Mouse (Mus musculus): ENCODE results near the gene Agpat2. TPM values are rescaled to one million over a fixed set of nuclear protein-coding genes. Genes with fewer than 3 reads are reported as not detected.
A peak's percentile ranks its signal among the peaks of the same experiment; 100 is the strongest.

Agpat2 gene
- polyA plus RNA-seq, 1 experiment = 3.6 TPM

DNA sequence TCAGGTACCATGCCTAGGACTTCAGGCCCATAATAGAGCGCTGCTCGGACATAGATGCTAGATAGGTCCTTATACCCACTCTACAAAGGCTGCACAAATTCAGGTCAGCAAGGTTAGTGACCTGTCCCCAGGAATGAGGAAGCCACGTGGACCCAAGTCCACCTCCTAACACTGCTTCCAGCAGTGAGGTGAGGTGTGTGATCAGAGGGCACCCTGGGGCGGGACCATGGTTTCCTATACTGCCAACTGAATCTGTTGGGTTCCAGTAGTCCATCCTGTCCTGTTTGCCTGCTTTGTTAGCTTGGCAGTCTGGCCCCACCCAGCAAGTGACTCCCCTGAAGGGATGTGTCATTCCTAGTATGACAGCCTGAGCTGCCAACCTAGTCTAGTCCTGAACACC lies 4.3 kb downstream of the Agpat2 start:
- no peak for DNase-seq (ENCODE audit: extremely low spot score in 1 of 2, low spot score in 1 of 2)

DNA sequence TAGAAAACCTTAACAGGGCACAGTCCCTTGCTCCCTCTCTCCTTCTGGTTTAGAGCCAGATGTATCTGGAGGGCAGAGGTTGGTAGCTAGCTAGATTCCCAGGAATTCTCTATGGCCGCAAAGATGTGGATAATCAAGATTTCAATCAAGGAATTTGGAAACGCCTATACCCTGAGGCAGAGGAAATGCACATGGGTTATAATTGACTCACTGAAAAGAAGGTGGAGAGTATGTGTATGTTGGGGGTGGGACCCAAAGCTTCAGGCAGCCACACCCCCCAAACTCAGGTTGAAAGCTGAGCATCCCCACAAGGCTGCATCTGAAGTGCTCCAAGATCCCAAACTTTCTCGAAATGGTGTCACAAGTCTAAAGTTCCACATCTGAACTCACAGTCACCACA lies 5.8 kb downstream of the Agpat2 start:
- DNase-seq (ENCODE audit: extremely low spot score in 1 of 2, low spot score in 1 of 2) = no peak

DNA sequence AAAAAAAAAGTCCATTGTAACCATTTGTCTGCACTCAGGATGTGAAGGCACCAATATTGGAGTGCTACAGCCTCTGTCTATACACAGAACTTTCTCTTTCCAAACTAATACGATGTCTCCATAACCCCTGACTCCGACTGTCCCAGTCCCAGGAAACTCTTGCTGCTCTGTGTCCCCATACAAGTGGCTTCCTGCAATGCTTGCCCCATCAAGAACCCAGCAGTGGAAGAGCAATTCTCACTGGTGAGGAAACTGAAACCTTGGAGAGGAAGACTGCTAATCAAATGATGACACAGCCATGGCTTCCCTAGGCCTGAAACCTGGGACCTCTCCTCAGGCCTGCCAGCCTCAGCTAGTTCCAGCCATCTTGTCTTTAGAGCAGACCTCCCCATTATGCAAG lies 6.4 kb downstream of the Agpat2 start:
- DNase-seq (ENCODE audit: extremely low spot score in 1 of 2, low spot score in 1 of 2) = no peak

DNA sequence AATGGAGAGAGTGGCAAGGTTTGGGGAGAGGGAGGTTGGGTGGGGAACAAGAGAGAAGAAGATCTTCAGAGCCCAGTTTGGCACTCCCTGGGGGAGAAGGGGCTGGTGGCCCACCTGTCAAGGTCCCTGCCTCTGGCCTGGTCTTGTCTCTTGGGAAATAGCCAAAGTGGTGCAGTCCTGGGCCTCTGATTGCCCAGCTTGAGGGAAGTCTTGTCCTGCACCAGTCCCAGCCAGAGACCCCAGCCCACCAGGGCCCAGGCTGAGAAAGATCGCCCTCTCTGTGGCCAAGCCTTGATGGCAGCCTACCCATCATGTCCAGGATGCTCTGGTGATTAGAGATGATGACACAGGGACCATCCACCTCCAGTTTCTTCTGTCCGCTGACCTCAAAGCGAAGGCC lies 7.3 kb downstream of the Agpat2 start:
- DNase-seq (ENCODE audit: extremely low spot score in 1 of 2, low spot score in 1 of 2) = no peak

DNA sequence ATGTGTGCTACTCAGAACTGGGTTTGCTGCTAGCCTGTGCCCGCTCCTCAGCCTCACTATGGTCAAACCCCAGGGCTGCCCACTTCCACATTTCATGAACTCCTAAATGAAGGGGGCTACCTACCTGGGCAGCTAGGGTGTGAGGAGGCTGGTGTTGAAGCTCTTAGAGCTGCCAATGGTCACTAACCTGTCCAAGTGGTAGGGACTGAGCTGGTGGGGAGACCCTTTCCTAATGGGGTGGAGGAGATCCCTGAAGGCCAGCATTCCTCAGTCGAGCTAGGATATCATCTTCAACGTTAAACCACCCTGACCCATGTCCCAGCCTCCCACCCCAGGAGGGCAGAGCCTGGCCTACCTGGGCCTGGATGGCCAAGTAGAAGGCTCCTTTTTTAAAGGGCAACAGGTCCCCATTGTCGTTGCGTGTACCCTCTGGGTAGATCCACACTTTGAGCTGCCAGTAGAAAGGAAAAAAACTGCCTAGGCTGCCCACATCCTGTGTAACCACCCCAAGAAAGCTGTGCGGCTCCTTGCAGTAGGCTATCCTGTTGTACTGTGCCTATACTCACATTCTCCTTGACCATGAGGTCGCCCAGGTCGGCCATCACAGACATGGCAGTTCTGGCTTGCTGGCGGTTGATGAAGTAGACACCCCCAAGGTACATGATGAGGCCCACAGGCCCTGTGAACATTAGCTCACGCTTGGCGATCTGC lies 8.3 kb downstream of the Agpat2 start:
- no peak for DNase-seq (ENCODE audit: extremely low spot score in 1 of 2, low spot score in 1 of 2)

DNA sequence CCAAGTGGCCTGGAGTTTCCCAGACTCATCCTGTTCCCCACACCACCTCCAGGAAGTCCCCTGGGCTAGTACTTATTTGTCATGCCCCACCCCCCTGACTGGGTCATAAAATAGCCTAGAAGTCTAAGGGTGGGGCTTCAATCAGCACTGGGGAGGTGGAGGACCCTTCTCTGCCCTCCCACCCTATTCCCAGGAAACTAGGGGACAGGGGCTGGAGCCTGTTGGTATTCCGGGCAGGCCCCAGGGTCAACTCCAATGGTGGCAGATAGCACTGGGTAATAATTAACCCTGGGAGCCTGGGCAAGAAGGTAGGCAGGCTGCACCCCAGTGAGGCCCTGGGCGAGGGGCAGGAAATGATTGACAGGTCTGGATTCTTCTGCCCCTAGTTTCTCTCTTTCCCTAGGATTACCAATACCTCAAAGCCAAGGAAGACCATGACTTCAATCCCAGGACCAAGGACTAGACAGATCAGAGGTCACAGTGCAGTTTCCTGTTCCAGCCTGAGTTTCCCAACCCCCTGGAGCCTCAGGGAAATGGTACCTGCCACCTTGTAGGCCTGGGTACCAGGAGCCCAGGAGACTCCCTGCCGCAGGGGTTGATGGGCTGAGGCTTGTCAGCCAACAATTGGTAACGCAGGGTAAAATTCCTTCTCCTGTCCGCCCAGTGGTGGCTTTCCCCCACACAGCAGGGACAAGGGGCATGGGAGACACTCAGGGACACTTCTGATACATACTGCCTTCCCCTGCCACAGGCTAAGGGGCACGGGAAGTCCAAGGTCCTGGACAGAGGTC lies 9.1 kb downstream of the Agpat2 start:
- DNase-seq (ENCODE audit: extremely low spot score in 1 of 2, low spot score in 1 of 2) = no peak

DNA sequence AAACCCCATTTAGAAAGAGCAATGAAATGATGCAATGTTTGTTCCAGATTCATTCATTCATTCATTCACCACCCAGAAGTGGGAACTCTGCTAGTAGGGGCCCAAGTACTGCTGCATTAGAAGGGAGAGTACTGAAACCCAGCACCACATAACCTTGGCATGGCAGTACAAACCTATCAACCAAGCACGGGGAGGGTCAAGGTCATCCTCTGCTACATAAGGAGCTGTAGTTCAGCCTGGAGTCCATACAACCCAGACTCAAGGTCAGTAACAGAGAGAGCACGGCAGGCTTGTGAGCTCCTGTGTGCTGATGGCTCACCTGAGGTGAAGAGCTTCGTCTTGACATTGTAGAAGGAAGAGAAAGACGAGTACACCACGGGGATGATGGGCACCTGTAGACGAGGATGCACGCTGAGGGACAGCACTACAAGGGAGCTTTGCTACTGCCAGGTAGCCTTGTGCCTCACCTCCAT lies 9.7 kb downstream of the Agpat2 start:
- DNase-seq (ENCODE audit: extremely low spot score in 1 of 2, low spot score in 1 of 2) = no peak

DNA sequence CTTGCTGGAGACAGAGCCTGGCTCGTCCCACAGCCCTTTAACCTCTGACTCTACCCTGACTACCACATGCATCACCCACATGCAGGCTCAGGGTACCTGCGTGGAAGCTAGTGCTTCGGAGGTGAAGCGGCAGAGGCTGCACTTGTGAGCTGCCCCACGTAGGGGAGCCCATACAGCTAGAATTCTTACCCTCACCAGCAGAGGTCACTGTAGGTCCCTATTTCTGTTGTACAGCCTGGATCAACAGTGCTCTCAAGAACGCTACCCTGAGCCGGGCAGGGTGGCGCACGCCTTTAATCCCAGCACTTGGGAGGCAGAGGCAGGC lies 10.2 kb downstream of the Agpat2 start:
- peak in 1 of 2 experiments; percentile 64 for DNase-seq (ENCODE audit: extremely low spot score in 1 of 2, low spot score in 1 of 2)

DNA sequence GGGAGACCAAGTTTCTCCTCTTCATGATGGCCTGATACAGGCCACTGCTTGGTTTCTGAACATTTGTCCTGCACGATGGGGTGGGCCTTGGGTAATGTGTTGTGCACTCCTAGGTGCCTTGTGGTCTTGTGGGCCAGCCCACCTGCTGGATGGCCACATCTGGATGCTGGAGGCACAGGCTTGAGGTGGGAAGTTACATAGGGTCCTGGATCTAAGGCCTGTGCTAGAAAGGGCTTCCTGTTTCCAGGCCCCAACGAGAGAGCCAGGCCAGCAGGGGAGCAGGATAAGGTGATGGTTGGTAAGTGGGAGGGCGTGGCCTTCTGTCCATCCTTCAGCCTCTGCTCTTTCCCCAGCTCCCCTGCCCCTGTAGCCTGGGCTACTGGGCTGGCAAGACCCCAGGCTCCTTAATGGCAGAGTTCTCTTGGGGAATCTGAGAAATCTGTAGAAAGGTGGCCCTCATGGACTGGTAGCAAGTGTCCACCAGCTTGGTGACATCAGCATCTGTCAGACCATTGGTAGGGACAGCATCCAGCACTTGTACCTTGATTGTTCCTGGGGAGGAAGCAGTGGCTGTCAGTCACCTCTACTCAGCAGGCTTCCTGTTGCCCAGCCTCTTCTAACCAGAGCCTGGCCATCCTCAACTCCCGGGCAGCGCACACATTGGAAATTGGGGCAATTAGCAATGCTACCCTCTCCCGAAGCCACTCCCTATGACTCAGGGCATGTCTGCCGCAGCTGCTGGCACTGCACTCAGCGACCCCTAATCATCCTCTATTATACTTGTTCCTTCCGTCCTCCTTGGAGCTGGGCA lies 10.8 kb downstream of the Agpat2 start:
- DNase-seq (ENCODE audit: extremely low spot score in 1 of 2, low spot score in 1 of 2) = no peak

DNA sequence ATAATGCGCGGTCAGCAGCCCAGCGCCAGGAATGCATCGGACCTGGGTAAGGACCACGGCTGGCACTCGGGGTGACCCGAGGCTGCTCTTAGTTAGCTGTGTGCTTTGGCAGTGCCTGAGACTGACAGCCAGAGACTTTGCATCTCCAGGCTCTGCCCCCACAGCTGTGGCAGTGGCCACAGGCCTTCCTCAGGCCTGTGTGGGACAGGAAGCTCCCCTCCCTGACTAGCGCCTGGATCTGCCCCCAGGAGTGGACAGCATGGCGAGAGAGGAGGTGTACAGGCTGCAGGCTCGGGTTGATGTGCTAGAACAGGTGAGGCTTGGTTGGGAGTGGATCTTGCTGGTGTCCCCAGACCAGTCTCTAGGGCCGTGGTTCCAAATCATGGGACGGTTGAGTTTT lies 12.8 kb downstream of the Agpat2 start:
- DNase-seq (ENCODE audit: extremely low spot score in 1 of 2, low spot score in 1 of 2) = no peak

DNA sequence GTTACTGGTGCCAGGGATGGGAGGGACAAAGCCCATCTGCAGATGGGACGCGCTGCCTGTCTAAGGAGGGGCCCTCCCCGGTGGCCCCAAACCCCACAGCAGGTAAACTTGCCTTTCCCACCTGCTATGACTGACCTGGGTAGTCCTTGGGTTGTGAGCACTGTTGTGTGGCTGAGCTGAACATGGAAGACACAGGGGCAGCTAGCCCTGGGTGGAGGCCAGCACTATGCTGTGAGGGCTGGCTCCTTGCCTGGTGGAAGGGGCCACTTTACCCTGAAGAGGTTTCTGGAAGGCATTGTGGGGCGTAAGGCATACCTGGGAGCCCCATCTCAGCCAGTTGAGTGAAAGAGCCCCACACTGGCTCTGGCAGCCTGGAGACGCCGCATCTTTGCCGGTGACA lies 13.3 kb downstream of the Agpat2 start:
- no peak for DNase-seq (ENCODE audit: extremely low spot score in 1 of 2, low spot score in 1 of 2)

DNA sequence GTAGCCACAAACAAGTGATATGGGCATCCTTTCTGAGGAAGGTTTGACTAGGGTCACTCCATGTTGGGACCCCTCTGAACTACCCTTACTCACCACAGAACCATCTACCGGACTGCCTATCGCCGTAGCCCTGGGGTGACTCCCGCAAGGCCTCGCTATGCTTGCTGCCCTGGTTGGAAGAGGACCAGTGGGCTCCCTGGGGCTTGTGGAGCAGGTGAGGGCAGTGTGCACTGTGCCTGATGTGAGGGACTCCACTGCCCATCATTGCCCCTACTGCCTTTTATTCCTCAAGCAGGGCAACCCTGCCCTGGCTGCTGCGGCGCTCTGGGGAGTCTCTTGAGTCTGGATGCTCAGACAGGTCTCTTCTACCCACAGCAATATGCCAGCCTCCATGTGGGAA lies 13.9 kb downstream of the Agpat2 start:
- DNase-seq (ENCODE audit: extremely low spot score in 1 of 2, low spot score in 1 of 2) = no peak

DNA sequence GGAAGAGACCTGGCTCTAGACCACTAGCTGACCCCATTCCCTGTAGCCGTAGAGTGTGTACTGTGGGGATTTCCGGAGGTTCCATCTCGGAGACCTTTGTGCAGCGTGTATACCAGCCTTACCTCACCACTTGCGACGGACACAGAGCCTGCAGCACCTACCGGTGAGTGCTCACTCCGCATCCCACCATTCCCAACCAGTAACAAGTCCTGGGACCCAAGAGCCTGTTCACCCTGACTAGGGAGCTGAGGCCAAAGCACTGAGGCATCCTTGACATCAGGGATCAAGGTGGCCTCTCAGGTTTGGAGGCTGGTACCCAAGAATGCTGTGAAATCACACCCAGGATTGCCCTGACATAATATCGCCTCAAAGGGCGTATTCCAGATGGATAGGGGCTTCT lies 14.9 kb downstream of the Agpat2 start:
- DNase-seq (ENCODE audit: extremely low spot score in 1 of 2, low spot score in 1 of 2) = no peak

DNA sequence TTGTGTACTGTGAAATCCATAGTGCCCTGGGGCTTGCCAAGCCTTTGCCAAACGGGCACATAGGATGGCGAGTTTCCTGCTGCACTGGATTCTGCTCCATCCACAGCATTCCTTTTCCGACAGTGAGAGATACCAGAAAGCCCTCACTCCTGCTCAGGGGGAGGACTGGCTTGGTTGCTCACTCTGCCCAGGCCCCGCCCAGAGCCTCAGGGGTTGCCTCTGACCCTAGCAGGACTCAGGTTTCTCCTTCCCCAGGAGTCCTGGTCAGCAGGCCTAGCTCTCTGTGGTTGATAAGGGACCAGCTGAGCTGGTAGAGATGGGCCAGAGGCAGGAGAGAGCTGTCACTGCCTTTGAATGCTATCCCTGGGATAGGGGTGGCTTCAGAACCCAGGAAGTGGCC lies 15.6 kb downstream of the Agpat2 start:
- no peak for DNase-seq (ENCODE audit: extremely low spot score in 1 of 2, low spot score in 1 of 2)

DNA sequence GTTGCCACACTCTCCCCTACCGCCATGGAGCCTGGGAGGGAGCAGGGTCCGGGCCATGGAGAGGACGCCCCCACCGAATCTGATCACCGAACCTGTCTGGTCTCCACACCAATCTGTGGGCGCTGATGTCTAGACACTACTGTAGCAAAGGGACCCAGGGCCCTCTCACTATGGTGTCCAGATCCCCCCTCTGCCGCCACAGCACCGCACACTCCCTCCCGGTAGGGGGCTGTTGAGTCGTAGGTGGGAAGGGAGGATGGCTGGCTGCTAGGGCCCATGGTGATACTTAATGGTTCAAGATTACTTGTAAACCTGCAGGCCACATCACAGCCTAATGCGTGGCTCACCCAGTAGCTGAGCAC lies 17.2 kb downstream of the Agpat2 start:
- DNase-seq (ENCODE audit: extremely low spot score in 1 of 2, low spot score in 1 of 2) = no peak

DNA sequence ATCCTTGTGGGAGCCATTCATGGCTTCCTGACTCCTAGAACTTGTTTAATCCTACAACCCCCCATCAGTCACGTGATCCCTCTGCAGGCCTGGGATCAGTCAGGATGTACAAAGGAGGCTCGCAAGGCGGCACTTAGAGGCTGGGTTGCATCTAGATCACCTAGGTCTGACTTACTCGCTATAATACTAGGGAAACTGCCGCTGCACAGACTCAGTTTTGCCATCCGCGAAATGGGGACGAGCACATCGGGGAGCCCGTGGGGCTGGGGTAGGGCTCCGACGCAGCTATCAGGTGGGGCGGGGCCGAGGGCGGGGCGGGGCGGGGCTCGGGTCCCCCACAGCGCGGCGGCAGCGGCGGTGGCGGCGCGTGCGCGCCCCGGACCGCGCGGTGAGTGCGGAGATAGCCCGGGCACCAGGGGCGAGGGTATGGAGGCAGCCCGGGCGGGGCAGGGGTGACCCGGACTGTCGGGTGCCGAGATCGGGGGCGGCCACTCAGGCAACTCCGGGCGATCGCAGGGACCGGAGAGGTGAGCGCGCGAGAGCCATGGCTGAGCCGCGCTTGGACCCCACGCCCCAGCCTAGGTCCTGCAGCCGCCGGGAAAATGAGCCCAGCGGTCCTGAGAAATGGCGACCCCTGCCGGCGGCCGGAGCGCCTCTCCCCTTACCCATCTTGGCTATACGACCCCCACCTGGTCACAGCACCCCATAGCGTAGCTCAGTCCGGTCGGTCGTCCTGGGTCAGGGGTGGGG lies 17.7 kb downstream of the Agpat2 start, which contains the start of gene Gm20532:
Gene Gm20532 (plus strand): TSS at position 346 of the 750 bp plus-strand sequence.
- DNase-seq (ENCODE audit: extremely low spot score in 1 of 2, low spot score in 1 of 2) = peak; percentile 16 to 59

DNA sequence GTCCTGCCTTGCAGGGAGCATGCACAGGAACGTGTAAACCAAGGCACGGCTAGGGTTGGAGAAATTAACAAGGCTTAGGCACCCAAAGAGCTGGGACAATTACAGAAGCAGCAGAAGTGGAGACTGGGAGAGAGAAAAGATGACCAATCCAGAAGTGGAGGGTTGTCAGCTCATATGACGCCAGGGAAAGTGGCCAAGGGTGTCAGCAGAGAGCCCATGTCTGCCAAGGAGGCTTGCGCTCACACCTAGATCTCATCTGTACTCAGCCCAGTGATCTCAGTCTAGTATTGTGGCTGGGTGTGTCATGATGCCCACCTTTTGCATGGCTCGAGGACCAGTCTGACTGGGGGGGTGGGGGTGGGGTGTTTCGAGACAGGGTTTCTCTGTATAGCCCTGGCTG lies 18.5 kb downstream of the Agpat2 start:
- peak in 1 of 2 experiments; percentile 16 for DNase-seq (ENCODE audit: extremely low spot score in 1 of 2, low spot score in 1 of 2)

DNA sequence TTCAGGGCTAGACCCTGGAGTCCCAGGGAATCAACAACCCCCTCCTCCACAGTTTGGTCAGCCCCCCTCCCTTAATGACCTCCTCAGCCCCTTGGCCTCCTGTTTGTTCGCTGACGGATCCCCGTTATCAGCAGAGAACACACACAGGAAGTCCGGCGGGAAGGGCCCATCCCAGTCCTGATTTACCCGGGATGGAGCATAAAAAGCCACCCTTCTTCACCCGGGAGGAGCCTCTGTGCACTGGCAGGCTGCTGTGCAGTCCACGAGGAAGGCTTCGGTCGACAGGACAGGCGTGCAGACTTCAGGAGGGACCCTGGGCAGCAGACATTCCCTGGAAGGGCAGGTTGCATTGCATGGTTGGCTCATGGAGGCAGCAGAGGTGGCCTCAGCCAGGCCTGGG lies 20.6 kb downstream of the Agpat2 start:
- DNase-seq (ENCODE audit: extremely low spot score in 1 of 2, low spot score in 1 of 2) = no peak

DNA sequence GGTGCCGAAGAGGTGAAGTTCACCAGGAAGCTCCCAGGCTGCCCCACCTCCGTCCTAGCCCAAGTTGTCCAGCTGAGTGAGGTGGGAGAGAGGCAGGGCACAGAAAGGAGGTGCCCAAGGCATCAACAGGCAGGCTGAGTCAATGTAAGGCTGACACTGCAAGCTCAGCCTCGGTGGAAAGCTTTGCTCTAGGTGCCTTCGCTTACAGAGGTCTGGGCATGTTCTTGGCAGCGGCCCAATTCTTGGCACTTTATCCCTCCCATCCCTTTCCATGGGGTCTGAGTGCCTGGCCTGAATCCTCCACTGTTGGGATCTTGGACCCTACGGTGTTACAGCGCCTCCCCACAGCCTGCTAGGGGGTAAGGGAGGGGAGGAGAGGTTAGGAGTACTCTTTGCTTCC lies 21.5 kb downstream of the Agpat2 start:
- DNase-seq (ENCODE audit: extremely low spot score in 1 of 2, low spot score in 1 of 2) = no peak

DNA sequence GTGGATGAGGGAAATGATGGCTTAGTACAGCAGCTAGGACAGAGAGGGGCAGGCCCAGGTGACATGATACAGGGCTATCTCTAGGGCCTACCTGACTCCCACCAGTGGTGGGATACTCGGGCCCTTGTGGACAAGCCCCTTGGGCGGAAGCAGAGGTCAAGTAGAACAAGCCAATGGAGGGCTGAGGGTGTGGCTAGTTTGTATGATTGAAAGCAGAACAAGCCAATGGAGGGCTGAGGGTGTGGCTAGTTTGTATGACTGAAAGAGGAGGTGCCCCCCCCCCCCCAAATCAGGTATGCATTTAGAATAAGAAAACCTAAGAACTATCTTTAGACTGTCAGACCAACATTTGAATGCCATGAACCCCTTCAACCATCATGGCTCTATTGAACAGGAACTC lies 22.0 kb downstream of the Agpat2 start:
- DNase-seq (ENCODE audit: extremely low spot score in 1 of 2, low spot score in 1 of 2) = no peak

DNA sequence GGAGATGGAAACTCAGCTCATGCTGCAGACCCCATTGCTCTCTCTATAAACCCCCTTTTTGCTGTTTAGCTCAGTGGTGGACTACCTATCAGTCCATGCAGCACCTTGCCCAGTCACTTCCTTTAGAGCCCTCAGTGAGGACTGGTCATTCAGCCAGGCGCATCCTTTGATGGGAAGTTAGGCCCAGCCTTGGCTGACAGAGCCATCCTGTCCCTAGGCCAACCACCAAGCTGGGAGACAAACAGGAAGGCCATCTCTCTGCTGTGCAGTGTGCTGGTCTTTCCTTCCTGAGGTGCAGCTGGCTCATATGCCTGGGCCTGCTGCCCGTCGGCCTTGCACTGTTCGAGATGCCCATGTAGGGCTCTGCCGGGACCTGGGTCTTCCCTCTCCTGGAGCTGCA lies 23.5 kb downstream of the Agpat2 start:
- DNase-seq (ENCODE audit: extremely low spot score in 1 of 2, low spot score in 1 of 2) = no peak
